Mouse (Mus musculus) forebrain, embryonic 10.5 days (tissue): ENCODE data around the gene Clcn7. TPM values are rescaled to one million over a fixed set of nuclear protein-coding genes. Genes with fewer than 3 reads are reported as not detected.
A peak's percentile ranks its signal among the peaks of the same experiment; 100 is the strongest.
"Not testable (repeated sequence)": the region's sequence is repeated elsewhere in the genome, so short reads cannot be mapped to it uniquely, and the experiment has no call there.

Experiments
- DNase-seq: peaks from one replicate; pipeline ENCODE4 v3.0.0-alpha.2; 2017; ENCODE audit warnings: low spot score; ENCODE audit errors: extremely low spot score
- H3K27ac ChIP-seq: fragments of 300-500 bp; sonication (generic); 2 replicates; pipeline ENCODE4 v1.5.1; 2016; ENCODE audit warnings: mild to moderate bottlenecking
- H3K27me3 ChIP-seq: fragments of 300-500 bp; sonication (generic); 2 replicates; pipeline ENCODE4 v1.6.1; 2016; ENCODE audit warnings: mild to moderate bottlenecking; ENCODE audit not compliant: poor library complexity, severe bottlenecking
- H3K36me3 ChIP-seq: fragments of 300-500 bp; sonication (generic); replicated peaks from 2 replicates; pipeline ENCODE4 v1.6.1; 2016; ENCODE audit warnings: mild to moderate bottlenecking, moderate library complexity
- H3K4me1 ChIP-seq: fragments of 300-500 bp; sonication (generic); 2 replicates; pipeline ENCODE4 v1.6.1; 2016
- H3K4me3 ChIP-seq: fragments of 300-500 bp; sonication (generic); 2 replicates; pipeline ENCODE4 v1.5.1; 2016; ENCODE audit warnings: mild to moderate bottlenecking, moderate library complexity
- H3K9me3 ChIP-seq: fragments of 300-500 bp; sonication (generic); 2 replicates; pipeline ENCODE4 v1.6.1; 2016; ENCODE audit warnings: mild to moderate bottlenecking, moderate library complexity
- WGBS: fragments of 180-500 bp; shearing (Covaris S2); methylation state at CpG from one replicate; pipeline ENCODE4 v1.1.7; 2016; 5-methylcytosine and 5-hydroxymethylcytosine counted together
- polyA plus RNA-seq: library from polyadenylated mRNA; unstranded; fragments of >200 nt; fragmentation: Nextera tagmentation; extraction: Ambion mirVana; gene quantifications from 2 replicates; pipeline ENCODE4 v1.2.1, GENCODE M21; 2016

The Clcn7 gene
- polyA plus RNA-seq, 1 experiment from 2014 or later, result 24.3 TPM

GRCm38 (mm10) chr17:25111739-25112422, 21.3 kb upstream of the Clcn7 start:
- H3K4me3 ChIP-seq, result no peak overlapping the region
- peaks cover 75% of the 10 kb centered on the region for H3K36me3 ChIP-seq
- 91% methylated on average over 8 of the region's 8 CpGs for WGBS
- no peak overlapping the region for H3K27ac ChIP-seq
- H3K4me1 ChIP-seq, result peaks cover 24% of the 10 kb centered on the region
- no peak for DNase-seq
- no peaks in the 10 kb centered on the region for H3K9me3 ChIP-seq
- H3K27me3 ChIP-seq, result no peaks in the 10 kb centered on the region

DNA sequence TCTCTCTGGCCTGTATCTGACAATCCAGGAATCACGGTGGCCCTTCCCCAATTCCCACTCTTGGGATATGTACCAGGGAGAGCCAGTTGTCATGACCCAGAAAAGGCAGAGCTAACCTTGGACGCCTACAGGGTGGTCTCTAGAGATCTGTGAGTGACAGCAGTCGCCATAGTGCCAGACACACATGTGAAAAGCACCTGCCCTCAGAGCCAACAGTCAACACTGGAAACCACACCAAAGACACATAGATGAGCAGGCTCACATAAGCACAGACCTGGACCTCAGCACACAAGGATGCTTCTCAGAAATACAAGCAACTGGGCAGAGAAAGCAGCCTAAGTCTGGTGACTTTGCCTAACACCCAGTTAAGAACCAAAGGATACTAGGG, 20.8 kb upstream of the Clcn7 start:
- no peak overlapping the region for H3K27ac ChIP-seq
- H3K27me3 ChIP-seq, result no peaks in the 10 kb centered on the region
- no peaks in the 10 kb centered on the region for H3K9me3 ChIP-seq
- H3K36me3 ChIP-seq, result peaks cover 70% of the 10 kb centered on the region
- peaks cover 24% of the 10 kb centered on the region for H3K4me1 ChIP-seq
- 84% methylated on average over 3 of the region's 3 CpGs for whole genome bisulfite sequencing
- no peak for DNase-seq
- no peak overlapping the region for H3K4me3 ChIP-seq

DNA sequence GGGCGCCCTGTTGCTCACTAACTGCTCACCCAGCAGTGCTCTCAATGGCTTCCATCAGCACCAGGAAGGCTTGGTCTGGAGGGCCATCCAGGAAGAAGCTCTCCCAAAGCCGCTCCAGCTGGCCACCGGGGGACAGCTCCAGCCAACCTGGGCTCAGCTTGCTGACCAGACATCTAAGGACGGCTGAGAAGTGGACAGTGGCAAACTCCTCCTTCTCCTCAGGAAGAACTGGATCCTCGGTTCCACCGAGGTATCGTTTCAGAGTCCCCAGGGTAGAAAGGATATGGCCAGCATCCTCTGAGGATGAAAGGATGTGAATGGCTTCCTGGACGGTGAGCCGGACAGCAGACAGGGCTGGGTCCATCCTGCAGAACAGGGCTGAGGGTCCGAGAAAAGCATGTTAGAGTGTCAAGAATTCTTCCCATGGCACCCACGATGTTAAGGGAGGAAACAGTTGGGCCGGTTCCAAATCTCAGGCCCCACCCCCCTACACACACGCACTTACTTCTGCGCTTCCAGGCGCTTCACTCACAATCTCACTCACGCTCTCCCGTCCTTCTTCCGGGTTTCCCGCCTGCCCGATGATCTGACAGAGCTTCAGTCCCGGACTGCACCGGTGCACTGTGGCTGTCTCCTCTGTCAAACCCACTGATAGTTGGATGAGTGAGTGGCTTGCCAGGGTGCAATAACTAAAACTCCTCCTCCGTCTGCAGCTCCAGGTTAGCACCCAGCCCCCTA, 18.1 kb upstream of the Clcn7 start:
- Histone ChIP-seq H3K4me3 (peak overlapping the region; percentile 83), H3K9me3 (no peaks in the 10 kb centered on the region), H3K36me3 (peaks cover 43% of the 10 kb centered on the region), H3K27ac (peak overlapping the region; percentile 95), H3K4me1 (peaks cover 24% of the 10 kb centered on the region), H3K27me3 (no peaks in the 10 kb centered on the region)
- no peak for DNase-seq
- WGBS, result 14% methylated on average over 23 of the region's 23 CpGs

DNA sequence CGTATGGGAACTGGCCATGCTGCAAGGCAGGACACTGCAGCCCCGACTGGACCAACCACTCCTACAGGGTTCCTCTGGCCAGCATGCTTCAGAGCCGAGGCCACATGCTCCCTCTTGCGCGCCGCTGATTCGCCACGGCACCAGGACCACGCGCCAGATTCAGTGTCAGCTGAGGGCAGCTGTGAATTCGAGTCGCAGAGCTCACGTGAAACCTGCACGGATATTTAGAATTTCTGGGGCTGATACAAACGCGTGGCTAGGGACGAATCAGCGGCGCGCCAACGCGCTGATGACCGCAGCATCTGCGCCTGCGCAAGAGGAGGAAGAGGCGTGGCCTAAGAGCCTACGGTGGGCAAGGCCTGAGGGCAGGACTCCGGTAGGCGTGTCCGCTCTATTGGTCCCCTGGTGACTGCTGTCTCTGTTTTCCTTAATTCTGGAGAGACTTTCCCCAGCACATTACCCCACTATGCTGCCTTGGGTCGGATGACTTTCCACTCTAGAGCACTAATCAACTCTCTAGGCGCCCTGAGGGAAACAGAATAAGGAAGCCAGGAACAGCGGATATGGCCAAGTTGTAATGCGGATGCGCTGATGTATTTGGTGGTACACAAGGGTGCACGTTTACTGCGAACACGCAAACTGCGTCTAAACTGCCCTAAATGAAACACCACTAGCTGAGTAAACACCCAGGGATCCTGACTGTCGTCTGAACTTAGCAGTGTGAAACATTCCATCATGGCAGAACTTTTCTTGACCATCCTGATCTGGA, 17.3 kb upstream of the Clcn7 start, which contains the start of gene Telo2:
TSS of gene Telo2 (minus strand) at position 304 of the 769 bp plus-strand sequence.
- Histone ChIP-seq H3K27ac (peak within 1 kb of the TSS; percentile 95), H3K27me3 (no peaks in the 10 kb centered on the region), H3K4me1 (peaks cover 24% of the 10 kb centered on the region), H3K36me3 (peaks cover 36% of the 10 kb centered on the region), H3K4me3 (peak within 1 kb of the TSS; percentile 83), H3K9me3 (no peaks in the 10 kb centered on the region)
- 5% methylated on average over 40 of the region's 40 CpGs for WGBS
- peak; percentile 90 for DNase-seq

- H3K4me1 ChIP-seq, result peaks cover 24% of the 10 kb centered on the region
- no peak for DNase-seq
- H3K9me3 ChIP-seq, result no peaks in the 10 kb centered on the region
- peaks cover 22% of the 10 kb centered on the region for H3K36me3 ChIP-seq
- H3K4me3 ChIP-seq, result no peak overlapping the region
- H3K27me3 ChIP-seq, result no peaks in the 10 kb centered on the region
- 34% methylated on average over 4 of the region's 4 CpGs for WGBS
- no peak overlapping the region for H3K27ac ChIP-seq
Observed at GRCm38 (mm10) chr17:25117263-25117662, 15.9 kb upstream of the Clcn7 start.

GRCm38 (mm10) chr17:25120406-25120805, 12.8 kb upstream of the Clcn7 start, which contains the start of gene Ptx4:
Gene Ptx4 (plus strand): TSS chr17:25120760.
- no peak within 1 kb of the TSS for H3K4me3 ChIP-seq
- H3K27ac ChIP-seq, result no peak within 1 kb of the TSS
- DNase-seq, result no peak
- no peaks in the 10 kb centered on the region for H3K9me3 ChIP-seq
- 40% methylated on average over 3 of the region's 3 CpGs for WGBS
- peaks cover 10% of the 10 kb centered on the region for H3K4me1 ChIP-seq
- H3K36me3 ChIP-seq, result no peaks in the 10 kb centered on the region
- H3K27me3 ChIP-seq, result peaks cover 9% of the 10 kb centered on the region; the same call in 1 of the 2 replicates

- no peaks in the 10 kb centered on the region for H3K9me3 ChIP-seq
- peaks cover 9% of the 10 kb centered on the region; the same call in 1 of the 2 replicates for H3K27me3 ChIP-seq
- 35% methylated on average over 7 of the region's 7 CpGs for WGBS
- H3K4me1 ChIP-seq, result no peaks in the 10 kb centered on the region
- DNase-seq, result no peak
- H3K36me3 ChIP-seq, result no peaks in the 10 kb centered on the region
- no peak overlapping the region for H3K27ac ChIP-seq
- H3K4me3 ChIP-seq, result no peak overlapping the region
Observed at GRCm38 (mm10) chr17:25123979-25124378, 9.2 kb upstream of the Clcn7 start.

GRCm38 (mm10) chr17:25125442-25126060, 7.6 kb upstream of the Clcn7 start:
- not testable (repeated sequence) for H3K36me3 ChIP-seq, H3K27me3 ChIP-seq, H3K4me1 ChIP-seq, H3K9me3 ChIP-seq, DNase-seq, H3K27ac ChIP-seq, H3K4me3 ChIP-seq
- WGBS, result 78% methylated on average over 3 of the region's 3 CpGs

- no peaks in the 10 kb centered on the region for H3K9me3 ChIP-seq
- peaks cover 9% of the 10 kb centered on the region; the same call in 1 of the 2 replicates for H3K27me3 ChIP-seq
- H3K27ac ChIP-seq, result no peak overlapping the region
- no peak for DNase-seq
- H3K36me3 ChIP-seq, result no peaks in the 10 kb centered on the region
- no peak overlapping the region for H3K4me3 ChIP-seq
- H3K4me1 ChIP-seq, result no peaks in the 10 kb centered on the region
- WGBS, result 77% methylated on average over 8 of the region's 8 CpGs
Observed at GRCm38 (mm10) chr17:25127079-25127478, 6.1 kb upstream of the Clcn7 start.

DNA sequence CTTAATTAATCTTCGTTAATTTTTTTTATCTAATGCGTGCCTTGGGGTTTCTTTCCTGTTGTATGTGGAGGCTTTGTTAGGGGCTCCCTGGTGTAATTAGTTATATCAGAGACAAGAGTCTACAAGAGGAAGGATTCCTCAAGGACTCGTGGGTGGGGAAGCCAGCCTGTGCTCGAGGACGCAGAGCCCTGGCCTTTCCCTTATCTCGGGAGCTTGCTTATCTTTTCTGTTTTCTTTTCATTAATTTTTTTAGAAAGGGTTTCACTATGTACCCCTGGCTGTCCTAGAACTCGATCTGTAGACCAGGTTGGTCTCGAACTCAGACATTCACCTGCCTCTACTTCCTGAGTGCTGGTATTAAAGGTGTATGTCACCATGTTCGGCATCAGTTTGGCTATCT, 5.5 kb upstream of the Clcn7 start:
- H3K9me3 ChIP-seq, result no peaks in the 10 kb centered on the region
- H3K27ac ChIP-seq, result no peak overlapping the region
- no peaks in the 10 kb centered on the region for H3K4me1 ChIP-seq
- DNase-seq, result no peak
- peaks cover 9% of the 10 kb centered on the region; the same call in 1 of the 2 replicates for H3K27me3 ChIP-seq
- no peak overlapping the region for H3K4me3 ChIP-seq
- H3K36me3 ChIP-seq, result no peaks in the 10 kb centered on the region
- 81% methylated on average over 9 of the region's 9 CpGs for WGBS

DNA sequence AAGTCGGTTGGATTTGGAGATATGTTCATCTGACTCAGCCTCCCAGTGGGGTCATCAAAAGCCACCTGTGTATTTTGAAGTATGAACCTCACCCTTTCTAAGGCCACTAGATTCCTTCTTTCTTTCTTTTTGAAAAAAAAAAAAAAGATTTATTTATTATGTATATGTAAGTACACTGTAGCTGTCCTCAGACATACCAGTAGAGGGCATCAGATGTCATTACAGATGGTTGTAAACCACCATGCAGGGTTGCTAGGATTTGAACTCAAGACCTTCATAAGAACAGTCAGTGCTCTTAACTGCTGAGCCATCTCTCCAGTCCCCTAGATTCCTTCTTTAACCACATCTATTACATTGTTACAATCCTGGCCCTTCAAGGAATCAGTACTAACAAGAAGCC, 3.1 kb upstream of the Clcn7 start:
- Histone ChIP-seq H3K4me1 (peaks cover 13% of the 10 kb centered on the region), H3K4me3 (no peak overlapping the region), H3K9me3 (no peaks in the 10 kb centered on the region), H3K27me3 (no peaks in the 10 kb centered on the region), H3K27ac (no peak overlapping the region), H3K36me3 (no peaks in the 10 kb centered on the region)
- WGBS, result 94% methylated on average over 1 of the region's 1 CpGs
- DNase-seq, result no peak

GRCm38 (mm10) chr17:25135622-25136021, 2.4 kb downstream of the Clcn7 start:
- H3K36me3 ChIP-seq, result peaks cover 3% of the 10 kb centered on the region; the same call in 1 of the 2 replicates
- no peaks in the 10 kb centered on the region for H3K9me3 ChIP-seq
- WGBS, result 95% methylated on average over 6 of the region's 6 CpGs
- H3K27me3 ChIP-seq, result no peaks in the 10 kb centered on the region
- DNase-seq, result no peak
- peaks cover 17% of the 10 kb centered on the region for H3K4me1 ChIP-seq
- no peak overlapping the region for H3K27ac ChIP-seq
- H3K4me3 ChIP-seq, result no peak overlapping the region
